Mouse (Mus musculus) 416B (cell line): ENCODE measurements around the gene Olfr1555-ps1.
"Not testable (repeated sequence)": the region's sequence is repeated elsewhere in the genome, so short reads cannot be mapped to it uniquely, and the experiment has no call there.

ENCODE experiments used
- DNase-seq: peaks from one replicate; pipeline ENCODE4 v3.0.0; 2011; ENCODE audit warnings: low read depth

The Olfr1555-ps1 gene

DNA sequence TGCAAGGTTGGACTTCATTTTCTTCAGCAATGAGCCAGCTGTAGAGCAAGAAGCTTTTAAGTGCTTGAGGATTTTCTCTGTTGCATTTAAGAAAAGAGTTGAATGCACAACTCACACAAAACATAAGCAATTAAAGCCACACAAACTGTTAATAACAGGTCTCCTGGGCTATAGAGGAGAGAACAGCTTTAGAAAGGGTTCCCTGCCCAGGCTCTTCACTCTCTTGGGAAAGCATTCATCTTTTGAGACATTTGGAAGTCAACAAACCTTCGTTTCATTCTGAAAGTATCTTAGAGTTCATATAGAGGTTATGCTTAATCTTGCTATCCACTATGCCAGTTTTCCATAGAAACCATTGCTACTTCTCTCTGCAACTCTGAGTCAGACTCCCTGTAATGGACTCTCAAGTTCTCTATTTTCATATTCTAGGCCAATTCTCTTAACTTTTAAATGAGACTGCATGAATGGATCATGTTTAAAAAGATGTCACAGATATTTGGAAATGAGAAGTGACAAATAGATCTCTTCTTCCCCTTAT is at the start of gene Olfr1555-ps1:
Olfr1555-ps1 (minus strand) TSS at position 51 of the 538 bp plus-strand sequence.
- not testable (repeated sequence) for DNase-seq

DNA sequence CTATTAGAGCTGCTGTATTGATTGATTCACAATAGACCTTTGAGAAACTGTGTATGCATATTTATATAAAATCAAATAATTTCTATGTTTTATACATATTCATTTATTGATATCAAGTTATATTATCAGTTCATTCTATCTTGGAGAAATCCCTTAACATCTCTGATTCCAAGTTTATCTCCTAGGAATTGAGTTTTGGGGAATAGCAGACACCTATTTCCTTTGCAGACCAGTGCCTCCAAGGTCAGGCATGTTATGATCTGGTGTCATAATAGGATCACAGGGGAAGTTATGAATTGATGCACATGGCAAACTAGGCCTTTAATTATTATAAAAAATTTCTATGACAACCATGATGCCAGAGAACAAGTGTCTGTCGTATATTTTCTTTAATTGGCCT is 30.4 kb upstream of the Olfr1555-ps1 start, which contains the start of gene Olfr1431:
Olfr1431 (plus strand) TSS at position 301 of the 400 bp plus-strand sequence.
- no peak for DNase-seq

DNA sequence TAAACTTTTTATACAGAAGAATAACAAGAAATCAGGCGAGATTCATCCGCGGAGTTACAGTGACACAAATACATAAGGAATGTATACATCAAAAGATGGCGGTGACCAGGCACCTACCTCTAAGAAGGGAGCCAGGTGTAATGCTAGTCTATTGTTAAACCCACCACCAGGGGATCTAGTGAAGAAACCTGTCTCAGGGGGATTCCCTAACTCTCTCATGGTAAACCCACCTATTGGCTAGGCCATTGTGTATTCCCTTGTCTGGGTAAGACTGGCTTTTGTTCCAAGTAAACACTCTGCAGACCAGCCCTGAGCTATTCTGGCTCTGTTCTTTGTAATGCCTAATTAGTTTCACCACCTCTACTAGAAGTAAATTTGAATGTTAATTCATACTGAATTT is 29.2 kb upstream of the Olfr1555-ps1 start:
- not testable (repeated sequence) for DNase-seq

DNA sequence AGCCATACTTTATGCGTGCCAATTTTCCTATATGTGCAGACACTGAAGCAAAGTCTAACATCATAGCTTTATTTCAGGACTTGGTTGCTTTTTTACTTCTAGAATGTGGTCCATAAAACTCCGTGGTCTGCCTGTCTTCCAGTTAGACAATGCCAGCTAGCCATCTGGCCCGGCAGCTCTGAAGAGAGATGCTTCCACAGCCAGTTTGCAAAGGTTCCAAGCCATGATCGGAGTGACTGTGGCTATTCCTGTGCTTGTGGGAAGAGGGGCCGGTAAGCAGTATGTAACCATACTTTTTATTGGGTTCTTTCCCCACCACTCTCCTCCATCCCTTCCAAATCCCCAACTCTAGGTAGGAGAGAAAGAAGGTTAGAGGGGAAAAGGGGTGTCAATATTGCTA is 5.5 kb upstream of the Olfr1555-ps1 start:
- not testable (repeated sequence) for DNase-seq

DNA sequence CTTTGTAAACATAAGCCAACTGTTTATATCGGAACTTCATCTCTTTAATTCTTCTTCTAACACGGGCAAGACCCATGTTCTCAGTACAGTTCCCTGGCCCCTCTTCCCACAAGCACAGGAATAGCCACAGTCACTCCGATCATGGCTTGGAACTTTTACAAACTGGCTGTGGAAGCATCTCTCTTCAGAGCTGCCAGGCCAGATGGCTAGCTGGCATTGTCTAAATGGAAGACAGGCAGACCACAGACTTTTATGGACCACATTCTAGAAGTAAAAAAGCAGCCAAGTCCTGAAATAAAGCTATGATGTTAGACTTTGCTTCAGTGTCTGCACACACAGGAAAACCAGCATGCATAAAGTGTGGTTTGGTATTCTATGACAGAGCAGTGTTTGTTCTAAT is 24.5 kb downstream of the Olfr1555-ps1 start:
- no peak for DNase-seq

DNA sequence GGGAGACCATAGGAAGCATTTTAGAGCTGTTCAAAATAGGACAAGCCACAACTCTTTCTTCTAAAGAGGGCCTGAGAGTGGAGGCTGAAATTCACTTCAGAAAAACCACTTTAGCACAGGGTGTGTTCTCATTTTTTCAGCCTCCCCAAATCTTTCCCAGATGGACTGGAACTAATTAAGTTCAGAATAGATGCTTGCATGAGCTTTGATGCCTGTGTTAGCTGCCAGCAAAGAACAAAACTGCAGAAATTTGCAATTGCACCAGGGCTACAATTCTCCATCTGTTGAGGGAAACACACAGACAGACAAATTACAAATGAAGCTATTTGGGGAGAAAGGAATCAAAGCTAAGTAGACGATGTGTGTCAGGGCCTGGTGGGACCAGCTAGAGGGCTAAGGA is 26.6 kb downstream of the Olfr1555-ps1 start:
- no peak for DNase-seq

DNA sequence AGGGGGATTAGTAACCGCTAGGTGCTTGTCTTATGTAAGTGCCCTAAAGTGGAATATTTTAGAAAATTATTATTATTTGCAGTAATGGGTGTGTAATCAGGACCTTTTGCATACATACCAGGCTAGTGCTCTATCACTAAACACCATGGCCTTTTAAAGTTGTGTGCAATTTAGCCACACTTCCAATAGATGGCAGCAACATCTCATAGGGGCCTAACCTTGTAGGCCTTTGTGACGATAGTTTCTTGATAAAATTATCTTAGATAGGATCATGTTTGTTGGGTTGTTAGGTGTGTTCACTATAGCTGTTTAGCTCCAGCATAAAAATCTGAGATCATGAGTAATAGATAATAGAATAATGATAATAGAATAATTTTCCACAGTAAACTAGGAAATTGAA is 35.6 kb downstream of the Olfr1555-ps1 start:
- DNase-seq, result peak; percentile 54

DNA sequence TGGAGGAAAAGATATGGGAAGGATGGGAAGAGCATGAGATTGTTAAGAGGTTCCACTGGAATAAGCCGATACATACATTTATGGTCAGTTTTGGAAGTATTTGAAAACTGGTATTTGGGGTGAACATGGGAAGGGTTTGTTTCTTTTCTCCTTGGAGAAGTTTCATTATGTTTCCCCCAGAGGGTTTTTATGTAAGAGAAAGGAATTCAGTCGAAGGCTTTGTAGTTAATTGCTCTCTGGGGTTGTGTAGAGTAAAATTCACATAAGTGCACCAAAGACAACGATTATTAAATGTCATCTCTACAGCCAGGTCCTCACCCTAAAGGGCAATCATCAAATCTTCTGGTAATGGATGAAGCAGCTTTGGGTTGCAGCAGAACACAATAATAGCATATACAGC is 46.8 kb downstream of the Olfr1555-ps1 start, which contains the start of gene Olfr76:
Olfr76 (minus strand) TSS at position 101 of the 400 bp plus-strand sequence.
- DNase-seq, result no peak

DNA sequence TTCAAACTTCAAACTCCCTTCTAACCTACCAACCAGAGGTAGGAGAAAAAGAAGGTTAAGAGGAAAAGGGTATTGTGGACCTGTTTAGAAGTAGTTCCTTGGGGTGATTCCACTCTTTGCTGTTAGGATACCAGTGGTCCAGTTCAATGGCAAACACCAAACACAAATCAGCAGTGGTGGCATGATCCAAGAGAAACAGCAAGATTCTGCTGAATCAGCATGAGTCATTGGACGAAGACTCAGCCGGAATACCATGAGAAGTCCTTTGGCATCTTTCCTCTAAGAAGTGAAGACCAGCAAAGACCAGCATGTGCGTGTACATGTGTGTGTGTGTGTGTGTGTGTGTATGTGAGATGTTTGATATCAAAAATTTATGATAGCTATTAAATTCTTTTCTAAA is 53.4 kb downstream of the Olfr1555-ps1 start:
- DNase-seq, result no peak

DNA sequence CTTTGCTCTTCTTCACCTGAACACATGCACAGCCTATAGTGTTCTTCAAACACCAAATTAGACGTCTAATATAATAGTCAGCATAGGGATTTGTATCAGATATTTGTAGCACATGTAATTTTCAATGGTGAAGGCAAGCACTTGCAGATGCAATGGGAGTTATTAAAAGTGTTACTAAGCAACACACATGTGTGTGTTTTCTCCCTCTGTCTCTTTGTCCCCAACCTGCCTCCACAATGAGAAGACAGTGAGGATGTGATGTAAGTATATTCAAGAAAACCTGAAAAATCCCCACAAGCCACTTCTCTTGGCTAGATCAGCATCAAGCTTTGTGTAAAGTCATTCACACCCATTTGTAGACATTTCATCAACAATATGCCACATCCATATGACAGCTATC is 54.1 kb downstream of the Olfr1555-ps1 start, which contains the start of gene Olfr1428:
Olfr1428 (minus strand) TSS at position 101 of the 400 bp plus-strand sequence.
- DNase-seq, result no peak
